In the genomic region with DNA sequence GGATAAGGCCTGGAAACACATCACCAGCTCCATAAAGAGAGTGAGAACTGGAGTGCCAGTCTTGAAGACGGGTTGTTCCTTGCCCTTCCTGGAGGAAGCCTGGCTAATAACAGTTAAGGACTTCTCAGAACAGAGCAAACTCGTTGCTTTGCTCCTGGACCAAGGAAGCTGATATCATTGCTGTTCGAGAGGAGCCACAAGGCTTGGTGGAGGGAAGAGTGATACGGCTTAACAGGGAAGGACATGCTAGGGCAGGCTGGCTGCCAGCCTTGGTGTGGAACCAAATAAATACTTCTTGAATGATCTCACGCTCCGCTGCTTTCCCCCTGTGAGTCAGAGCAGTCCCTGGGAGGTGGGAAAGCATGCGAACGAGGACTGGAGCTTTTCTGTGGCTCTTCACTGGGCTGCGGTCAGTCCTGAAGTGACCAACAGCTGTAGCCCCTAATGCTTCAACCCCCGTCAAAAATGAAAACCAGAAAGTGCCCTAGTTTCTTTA, we compare ENCODE assay signal across 8 mouse cellular contexts. TPM values are rescaled to one million over a fixed set of nuclear protein-coding genes. Genes with fewer than 3 reads are reported as not detected.
DNase-seq lines count a peak whose midpoint lies in the region; TF ChIP-seq lines count a peak whose summit lies in the region.

No protein-coding gene starts in this region.

- H3K79me2 ChIP-seq in myocyte (ENCODE audit: control insufficient read depth, insufficient read depth): peaks cover 32% of the 10 kb centered on the region

- intact Hi-C loops in left cerebral cortex, postnatal 25 days (cut with DNase I): no loop called here

- no peak overlapping the region for H3ac ChIP-seq in myocyte (ENCODE audit: control insufficient read depth, insufficient read length)

- DNase-seq in left cerebral cortex, postnatal 25 days (ENCODE audit: low spot score in 2 of 2): peak; percentile 47 to 61
- DNase-seq in left cerebral cortex, adult 11 months (ENCODE audit: low spot score): no peak
- peak; percentile 83 for DNase-seq in cerebellum, adult 18-20 months
- peak; percentile 88 to 92 for DNase-seq in heart, adult 18-20 months
- DNase-seq in kidney, adult 8-10 months: peak; percentile 80 to 85
- DNase-seq in right cerebral cortex, postnatal 4 days: no peak
- no peak for DNase-seq in layer of hippocampus, postnatal 14 days (ENCODE audit: low spot score in 2 of 2)

- H3K36me3 ChIP-seq in myocyte (ENCODE audit: control insufficient read depth, insufficient read depth): no peaks in the 10 kb centered on the region

- H3K27me3 ChIP-seq in myocyte (ENCODE audit: control insufficient read depth, insufficient read depth, insufficient read length): no peaks in the 10 kb centered on the region

- H3K4me2 ChIP-seq in myocyte (ENCODE audit: low read depth): peak overlapping the region; percentile 70

- no peak overlapping the region for H3K4me3 ChIP-seq in myocyte

- no peak for TF ChIP-seq POLR2A in myocyte (IDR thresholded peaks at IDR 0.05; ENCODE audit: insufficient read length, low read depth)

TF ChIP-seq in myocyte, 11 proteins besides CTCF, POLR2A, EP300 and RAD21:
- no peak for TF ChIP-seq POLR2AphosphoS2 (IDR thresholded peaks at IDR 0.05; ENCODE audit: insufficient read length, low read depth)
- no peak for TF ChIP-seq E2F4 (IDR thresholded peaks at IDR 0.05; ENCODE audit: insufficient read depth)
- peak; percentile 62 for TF ChIP-seq TCF12 (IDR thresholded peaks at IDR 0.05; ENCODE audit: insufficient read depth, poor library complexity, severe bottlenecking)
- TF ChIP-seq MYOG (IDR thresholded peaks at IDR 0.05; ENCODE audit: control insufficient read depth in 1 of 3, insufficient read depth in 1 of 3, insufficient read length in 2 of 3, low read depth in 2 of 3): peak in 2 of 3 experiments; percentile 23 to 72
- no peak for TF ChIP-seq SRF (IDR thresholded peaks at IDR 0.05; ENCODE audit: control insufficient read depth, insufficient read length, low read depth)
- peak in 2 of 3 experiments; percentile 61 to 79 for TF ChIP-seq MYOD1 (IDR thresholded peaks at IDR 0.05; ENCODE audit: control insufficient read depth in 1 of 3, insufficient read length in 2 of 3, low read depth in 2 of 3)
- no peak for TF ChIP-seq TCF3 (IDR thresholded peaks at IDR 0.05; ENCODE audit: insufficient read length, low read depth)
- no peak for TF ChIP-seq REST (IDR thresholded peaks at IDR 0.05; ENCODE audit: insufficient read depth, insufficient read length)
TF ChIP-seq in myocyte: peak in this region for 3.

RNA-seq across cellular contexts. Expression of gene St3gal2, which starts 21.8 kb away (rescaled TPM):
- 10 to 100 TPM; 86.2 to 88.7 TPM for total RNA-seq in left cerebral cortex, postnatal 25 days (2021)
- total RNA-seq in heart, adult 18-20 months (2021): 10 to 100 TPM; 20.9 to 23.3 TPM
- polyA plus RNA-seq in myocyte (2012; fragmentation: generic; extraction: Trizol): 39.7 TPM
- total RNA-seq in layer of hippocampus, postnatal 14 days (2021): 10 to 100 TPM; 92.7 to 95.8 TPM

RNA-seq across cellular contexts. Expression of gene Fuk, which starts 39.2 kb away (rescaled TPM):
- 10 to 100 TPM; 15.9 to 19.0 TPM for total RNA-seq in left cerebral cortex, postnatal 25 days (2021)
- 1 to 10 TPM; 5.2 to 5.5 TPM for total RNA-seq in heart, adult 18-20 months (2021)
- polyA plus RNA-seq in myocyte (2012; fragmentation: generic; extraction: Trizol): 7.2 TPM
- 10 to 100 TPM; 16.9 to 18.1 TPM for total RNA-seq in layer of hippocampus, postnatal 14 days (2021)

RNA-seq across cellular contexts. Expression of gene Ddx19a, which starts 56.1 kb away (rescaled TPM):
- total RNA-seq in left cerebral cortex, postnatal 25 days (2021): 10 to 100 TPM; 30.9 to 31.1 TPM
- total RNA-seq in heart, adult 18-20 months (2021): 10 to 100 TPM; 33.3 to 35.1 TPM
- 32.5 TPM for polyA plus RNA-seq in myocyte (2012; fragmentation: generic; extraction: Trizol)
- total RNA-seq in layer of hippocampus, postnatal 14 days (2021): 10 to 100 TPM; 33.1 to 37.2 TPM

Comparison
In these comparisons a context has a peak if more than half of its experiments do, and no peak if none do; other contexts are left out.
1. DNase-seq: peak in left cerebral cortex, postnatal 25 days (2 of 2), cerebellum, adult 18-20 months (2 of 2), heart, adult 18-20 months (2 of 2) and kidney, adult 8-10 months (2 of 2); none in left cerebral cortex, adult 11 months (single experiment), right cerebral cortex, postnatal 4 days (single experiment) and layer of hippocampus, postnatal 14 days (0 of 2).